Mouse (Mus musculus) kidney, embryonic 15.5 days (tissue): ENCODE measurements around the gene Fam81a. TPM values are rescaled to one million over a fixed set of nuclear protein-coding genes. Genes with fewer than 3 reads are reported as not detected.

ENCODE experiments used
- polyA plus RNA-seq: library from polyadenylated mRNA; unstranded; fragments of >200 nt; fragmentation: Nextera tagmentation; extraction: Ambion mirVana; gene quantifications from 2 replicates; pipeline ENCODE4 v1.2.1, GENCODE M21; 2015

The Fam81a gene
- polyA plus RNA-seq, 1 experiment from 2014 or later = 12.2 TPM

Other genes with a start within 250 kb of the Fam81a start
- 101 and 105 TPM in 2 replicates for gene Bnip2, start 153.1 kb downstream of the Fam81a start, polyA plus RNA-seq
- 183 and 204 TPM in 2 replicates for gene Gtf2a2, start 130.0 kb downstream of the Fam81a start, polyA plus RNA-seq
- 1.3 and 2.3 TPM in 2 replicates for gene Gcnt3, start 104.5 kb downstream of the Fam81a start, polyA plus RNA-seq
- gene Myo1e, start 64.8 kb upstream of the Fam81a start, polyA plus RNA-seq = 22.3 and 22.6 TPM in 2 replicates